Mouse (Mus musculus): Measurements from ENCODE around the gene Ddx39b.

The Ddx39b gene

GRCm38 (mm10) chr17:35220156-35220952 lies 21.2 kb upstream of the Ddx39b start, which contains the start of gene Gm16181:
Gene Gm16181 (plus strand): TSS chr17:35220834.
- DNase-seq: peak; percentile 62 to 85

GRCm38 (mm10) chr17:35222299-35222698 lies 19.2 kb upstream of the Ddx39b start:
- peak; percentile 58 to 72 for DNase-seq

- no peak for DNase-seq
Observed at GRCm38 (mm10) chr17:35224641-35225040, 16.9 kb upstream of the Ddx39b start.

GRCm38 (mm10) chr17:35225456-35225855 lies 16.1 kb upstream of the Ddx39b start:
- no peak for DNase-seq

- DNase-seq: no peak
Observed at GRCm38 (mm10) chr17:35226561-35227046, 14.9 kb upstream of the Ddx39b start.

- DNase-seq: no peak
Observed at GRCm38 (mm10) chr17:35231022-35231421, 10.5 kb upstream of the Ddx39b start.

- peak; percentile 81 to 91 for DNase-seq
Observed at GRCm38 (mm10) chr17:35232043-35232442, 9.5 kb upstream of the Ddx39b start.

- no peak for DNase-seq
Observed at GRCm38 (mm10) chr17:35232659-35233058, 8.9 kb upstream of the Ddx39b start.

GRCm38 (mm10) chr17:35233114-35233980 lies 8.2 kb upstream of the Ddx39b start, which contains the start of gene Atp6v1g2:
Gene Atp6v1g2 (plus strand): TSS chr17:35233660.
- DNase-seq: peak in 1 of 2 experiments; percentile 30

GRCm38 (mm10) chr17:35234090-35234489 lies 7.5 kb upstream of the Ddx39b start:
- peak in 1 of 2 experiments; percentile 20 for DNase-seq

GRCm38 (mm10) chr17:35234903-35235302 lies 6.6 kb upstream of the Ddx39b start:
- peak; percentile 69 to 78 for DNase-seq

- DNase-seq: peak; percentile 93 to 95
Observed at GRCm38 (mm10) chr17:35235614-35236389, 5.7 kb upstream of the Ddx39b start, which contains the start of gene Nfkbil1. Gene Nfkbil1 (minus strand): TSS chr17:35235792.

- DNase-seq: peak; percentile 92 to 98
Observed at GRCm38 (mm10) chr17:35236390-35236746, 5.2 kb upstream of the Ddx39b start.

- DNase-seq: peak in 1 of 2 experiments; percentile 23
Observed at GRCm38 (mm10) chr17:35236996-35237395, 4.5 kb upstream of the Ddx39b start.

GRCm38 (mm10) chr17:35237504-35237903 lies 4.0 kb upstream of the Ddx39b start:
- DNase-seq: no peak

GRCm38 (mm10) chr17:35239700-35240099 lies 1.8 kb upstream of the Ddx39b start:
- DNase-seq: no peak

GRCm38 (mm10) chr17:35240384-35241304 lies 902 bp upstream of the Ddx39b start:
- DNase-seq: no peak

- DNase-seq: peak; percentile 73 to 89
Observed at GRCm38 (mm10) chr17:35242015-35242941, 732 bp downstream of the Ddx39b start.

GRCm38 (mm10) chr17:35243086-35243485 lies 1.5 kb downstream of the Ddx39b start:
- DNase-seq: peak; percentile 71 to 79

- DNase-seq: peak in 1 of 2 experiments; percentile 32
Observed at GRCm38 (mm10) chr17:35244999-35245398, 3.5 kb downstream of the Ddx39b start.

Data from lung, postnatal 4 days (tissue).